Mouse (Mus musculus) forebrain, embryonic 11.5 days (tissue): Measurements from ENCODE around the gene Mtmr1. TPM values are rescaled to one million over a fixed set of nuclear protein-coding genes. Genes with fewer than 3 reads are reported as not detected.

Experiments used
- ATAC-seq: fragments of 200-750 bp; cut with Nextera tagmentation; replicated peaks from 2 replicates; pipeline ENCODE4 v1.8.0; 2017; ENCODE audit warnings: moderate TSS enrichment; ENCODE audit not compliant: low FRiP score
- DNase-seq: peaks from one replicate; pipeline ENCODE4 v3.0.0-alpha.2; 2017; ENCODE audit warnings: low spot score
- H3K27ac ChIP-seq: fragments of 300-500 bp; sonication (generic); 2 replicates; pipeline ENCODE4 v1.5.1; 2014; ENCODE audit warnings: low read depth, low read length
- H3K27me3 ChIP-seq: fragments of 300-500 bp; sonication (generic); 2 replicates; pipeline ENCODE4 v1.6.1; 2014; ENCODE audit warnings: mild to moderate bottlenecking, low read length, mixed read lengths; ENCODE audit not compliant: control insufficient read depth, insufficient read depth
- H3K36me3 ChIP-seq: fragments of 300-500 bp; sonication (generic); 2 replicates; pipeline ENCODE4 v1.6.1; 2014; ENCODE audit warnings: mild to moderate bottlenecking, low read length, moderate library complexity, mixed read lengths; ENCODE audit not compliant: control insufficient read depth, insufficient read depth
- H3K4me1 ChIP-seq: fragments of 300-500 bp; sonication (generic); replicated peaks from 2 replicates; pipeline ENCODE4 v1.6.1; 2014; ENCODE audit warnings: low read length, mixed read lengths; ENCODE audit not compliant: control insufficient read depth, insufficient read depth
- H3K4me2 ChIP-seq: fragments of 300-500 bp; sonication (generic); 2 replicates; pipeline ENCODE4 v1.6.1; 2014; ENCODE audit warnings: low read depth, mild to moderate bottlenecking, low read length, moderate library complexity, mixed read lengths; ENCODE audit not compliant: severe bottlenecking
- H3K4me3 ChIP-seq: fragments of 300-500 bp; sonication (generic); 2 replicates; pipeline ENCODE4 v1.5.1; 2014; ENCODE audit warnings: low read depth, low read length
- H3K9ac ChIP-seq: fragments of 300-500 bp; sonication (generic); 2 replicates; pipeline ENCODE4 v1.6.1; 2014; ENCODE audit warnings: low read length
- H3K9me3 ChIP-seq: fragments of 300-500 bp; sonication (generic); 2 replicates; pipeline ENCODE4 v1.6.1; 2016; ENCODE audit warnings: low read length, mixed read lengths; ENCODE audit not compliant: control insufficient read depth
- WGBS: fragments of 180-500 bp; shearing (Covaris S2); extraction: QIAGEN DNeasy Blood & Tissue Kit; methylation state at CpG from one replicate; pipeline ENCODE4 v1.1.7; 2014; 5-methylcytosine and 5-hydroxymethylcytosine counted together
- polyA plus RNA-seq: library from polyadenylated mRNA; unstranded; fragments of >200 nt; fragmentation: Nextera tagmentation; extraction: Ambion mirVana; gene quantifications from 2 replicates; pipeline ENCODE4 v1.2.1, GENCODE M21; 2014

Mtmr1 gene
- polyA plus RNA-seq, 1 experiment from 2014 or later: 14.3 TPM

DNA sequence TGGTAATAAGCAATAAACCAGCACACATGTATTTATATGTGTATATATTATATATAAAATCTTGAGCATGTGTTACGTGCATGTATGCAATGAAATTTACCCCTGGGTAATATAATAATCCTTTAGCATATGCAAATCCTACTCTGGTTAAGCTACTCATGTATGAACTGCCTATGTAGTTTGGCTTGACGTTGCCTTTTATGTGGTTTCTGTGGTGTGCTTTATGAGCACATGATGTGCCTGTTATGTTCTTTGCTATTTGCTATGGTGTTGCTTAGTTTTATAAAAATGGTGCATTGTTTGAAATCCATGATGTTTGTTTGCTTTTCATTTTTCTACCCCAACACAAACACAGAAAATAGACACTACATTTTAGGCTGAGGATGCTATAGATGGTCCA lies 13.9 kb downstream of the Mtmr1 start:
- no peak overlapping the region for H3K27ac ChIP-seq
- no peaks in the 10 kb centered on the region for H3K9me3 ChIP-seq
- ATAC-seq (no peak), DNase-seq (no peak)
- H3K4me3 ChIP-seq: no peak overlapping the region
- WGBS: 87% methylated on average over 2 of the region's 2 CpGs
- H3K36me3 ChIP-seq: no peaks in the 10 kb centered on the region
- H3K4me2 ChIP-seq: no peak overlapping the region
- no peaks in the 10 kb centered on the region for H3K4me1 ChIP-seq
- no peaks in the 10 kb centered on the region for H3K27me3 ChIP-seq
- H3K9ac ChIP-seq: no peak overlapping the region

DNA sequence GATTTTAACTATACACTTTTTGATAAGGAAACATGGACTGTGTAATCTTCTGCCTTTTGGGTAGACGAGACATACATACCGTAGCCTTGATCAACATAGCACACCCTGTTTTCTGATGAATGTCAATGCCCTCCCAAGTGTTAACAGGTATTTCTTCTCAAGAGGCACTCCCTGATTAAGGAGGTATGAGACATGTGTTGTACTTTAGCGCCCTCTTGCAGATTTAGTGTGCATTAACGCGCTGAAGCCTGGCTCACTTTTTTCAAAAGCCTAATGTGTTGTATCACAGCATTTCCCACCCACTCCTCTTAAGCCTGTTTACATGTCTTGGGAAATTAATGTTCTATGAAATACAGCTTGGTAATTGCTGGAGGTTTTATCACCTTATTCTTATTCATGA lies 17.0 kb downstream of the Mtmr1 start:
- H3K9me3 ChIP-seq: no peaks in the 10 kb centered on the region
- WGBS: 49% methylated on average over 5 of the region's 5 CpGs
- H3K4me1 ChIP-seq: no peaks in the 10 kb centered on the region
- no peak for ATAC-seq
- no peak for DNase-seq
- H3K4me2 ChIP-seq: no peak overlapping the region
- H3K4me3 ChIP-seq: no peak overlapping the region
- no peak overlapping the region for H3K27ac ChIP-seq
- H3K27me3 ChIP-seq: no peaks in the 10 kb centered on the region
- H3K36me3 ChIP-seq: no peaks in the 10 kb centered on the region
- H3K9ac ChIP-seq: no peak overlapping the region

DNA sequence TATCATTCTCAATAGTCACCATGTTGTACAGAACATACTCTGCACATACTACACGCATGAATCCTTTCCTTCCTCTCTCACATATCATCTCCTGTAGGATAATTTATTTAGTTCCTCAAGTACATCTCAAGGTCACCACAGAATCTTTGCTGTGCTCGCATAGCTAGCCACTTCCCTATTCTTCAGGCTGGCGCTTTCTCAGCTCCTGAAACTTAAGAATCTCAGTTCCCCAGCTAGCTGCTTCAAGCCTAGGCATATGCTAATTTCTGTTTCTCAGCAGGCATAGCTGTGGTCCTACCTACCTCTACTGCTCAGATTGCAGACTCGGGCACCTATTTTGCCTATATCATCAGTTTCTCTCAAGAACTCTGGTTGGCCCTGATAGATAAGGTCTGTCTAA lies 31.8 kb downstream of the Mtmr1 start:
- WGBS: 79% methylated on average over 4 of the region's 4 CpGs
- DNase-seq: no peak
- Histone ChIP-seq H3K36me3 (no peaks in the 10 kb centered on the region), H3K4me3 (no peak overlapping the region), H3K27me3 (no peaks in the 10 kb centered on the region), H3K9ac (no peak overlapping the region), H3K4me1 (no peaks in the 10 kb centered on the region), H3K4me2 (no peak overlapping the region), H3K27ac (no peak overlapping the region), H3K9me3 (no peaks in the 10 kb centered on the region)
- ATAC-seq: no peak

DNA sequence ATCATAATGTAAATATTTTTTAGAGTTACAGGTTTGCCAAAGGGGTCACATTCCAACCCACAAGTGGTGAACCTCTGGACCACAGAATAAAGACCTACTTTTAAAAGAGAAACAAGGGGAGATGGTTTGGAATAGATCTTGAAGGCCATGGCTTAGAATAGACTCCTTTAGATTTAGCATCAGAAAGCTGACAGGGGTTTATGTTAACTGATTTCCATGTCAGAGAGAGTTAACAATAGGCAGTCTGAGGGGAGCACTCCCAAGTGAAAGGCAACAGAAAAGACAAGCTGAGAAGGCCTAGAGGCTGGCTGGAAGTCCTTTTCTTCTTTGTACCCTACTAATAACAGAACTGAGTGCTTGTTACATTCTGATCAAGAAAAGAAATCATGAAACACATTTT lies 41.7 kb downstream of the Mtmr1 start:
- H3K27ac ChIP-seq: no peak overlapping the region
- H3K4me1 ChIP-seq: no peaks in the 10 kb centered on the region
- H3K4me3 ChIP-seq: no peak overlapping the region
- H3K9me3 ChIP-seq: no peaks in the 10 kb centered on the region
- no peak overlapping the region for H3K9ac ChIP-seq
- H3K27me3 ChIP-seq: no peaks in the 10 kb centered on the region
- no peak overlapping the region for H3K4me2 ChIP-seq
- DNase-seq (no peak), ATAC-seq (no peak)
- no peaks in the 10 kb centered on the region for H3K36me3 ChIP-seq

DNA sequence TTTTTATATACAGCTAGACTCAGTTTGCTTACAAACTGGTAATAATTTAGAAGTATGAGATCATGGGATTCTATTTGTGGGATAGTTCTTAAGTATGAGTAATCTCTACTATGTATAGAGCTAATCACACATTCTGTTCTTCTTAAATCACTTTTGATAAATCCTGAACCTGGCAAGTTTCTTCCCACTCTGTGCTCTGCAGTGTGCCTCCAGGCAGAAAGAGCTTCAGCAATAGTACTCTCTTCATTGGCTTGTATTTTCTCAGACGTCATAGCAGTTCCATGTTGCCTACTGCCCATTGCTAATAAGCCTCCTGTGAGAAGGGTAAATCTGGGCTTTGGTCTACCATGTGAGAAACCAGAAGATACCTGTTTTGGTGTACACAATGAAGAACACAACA lies 43.8 kb downstream of the Mtmr1 start:
- Histone ChIP-seq H3K27me3 (no peaks in the 10 kb centered on the region), H3K4me2 (no peak overlapping the region), H3K4me3 (no peak overlapping the region), H3K9ac (no peak overlapping the region), H3K9me3 (no peaks in the 10 kb centered on the region), H3K27ac (no peak overlapping the region), H3K4me1 (no peaks in the 10 kb centered on the region), H3K36me3 (no peaks in the 10 kb centered on the region)
- 80% methylated on average over 1 of the region's 1 CpGs for WGBS
- DNase-seq (no peak), ATAC-seq (no peak)

DNA sequence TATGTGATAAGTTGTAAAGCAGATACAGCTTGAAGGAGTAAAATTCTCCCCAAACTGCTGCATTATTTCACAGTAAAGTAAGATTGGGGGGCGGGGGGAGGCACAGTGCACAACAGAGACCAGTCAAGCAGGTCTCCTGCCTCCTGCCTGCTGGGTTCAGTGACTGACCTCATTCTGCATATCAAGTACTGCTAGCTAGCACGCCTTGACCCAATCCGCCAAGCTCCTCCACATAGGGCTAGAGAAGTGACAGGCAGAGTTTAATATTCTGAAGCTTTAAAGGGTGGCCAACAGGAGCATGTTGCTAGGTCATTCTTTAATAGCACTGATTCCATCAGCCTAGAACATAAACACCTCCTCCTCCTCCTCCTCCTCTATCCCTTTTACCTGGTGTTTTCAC lies 48.2 kb downstream of the Mtmr1 start:
- Histone ChIP-seq H3K9me3 (no peaks in the 10 kb centered on the region), H3K27ac (no peak overlapping the region), H3K36me3 (no peaks in the 10 kb centered on the region), H3K9ac (no peak overlapping the region), H3K4me2 (no peak overlapping the region), H3K4me3 (no peak overlapping the region), H3K4me1 (no peaks in the 10 kb centered on the region), H3K27me3 (no peaks in the 10 kb centered on the region)
- WGBS: 68% methylated on average over 3 of the region's 3 CpGs
- DNase-seq (no peak), ATAC-seq (no peak)

DNA sequence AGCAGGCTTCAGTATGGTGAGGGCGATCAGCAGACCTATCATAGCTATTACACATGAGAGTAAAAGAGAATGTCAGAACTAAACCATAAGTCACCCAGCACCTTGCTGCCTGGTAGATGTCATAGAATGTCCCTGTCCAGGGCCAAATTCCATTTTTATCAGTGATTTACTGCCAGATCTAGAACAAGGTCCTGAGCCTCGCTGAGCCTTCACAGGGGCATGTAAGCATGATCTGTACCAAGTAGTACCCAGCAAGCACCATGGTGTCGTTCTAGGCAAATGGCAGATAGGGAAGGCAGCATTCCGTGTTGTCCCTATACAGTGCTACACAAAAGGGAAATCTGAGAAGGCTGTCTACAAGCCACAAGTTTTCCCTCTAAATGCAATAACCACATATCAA lies 49.1 kb downstream of the Mtmr1 start:
- Histone ChIP-seq H3K4me1 (no peaks in the 10 kb centered on the region), H3K27ac (no peak overlapping the region), H3K9ac (no peak overlapping the region), H3K27me3 (no peaks in the 10 kb centered on the region), H3K4me3 (no peak overlapping the region), H3K9me3 (no peaks in the 10 kb centered on the region), H3K36me3 (no peaks in the 10 kb centered on the region), H3K4me2 (no peak overlapping the region)
- 90% methylated on average over 4 of the region's 4 CpGs for WGBS
- no peak for ATAC-seq
- DNase-seq: no peak

DNA sequence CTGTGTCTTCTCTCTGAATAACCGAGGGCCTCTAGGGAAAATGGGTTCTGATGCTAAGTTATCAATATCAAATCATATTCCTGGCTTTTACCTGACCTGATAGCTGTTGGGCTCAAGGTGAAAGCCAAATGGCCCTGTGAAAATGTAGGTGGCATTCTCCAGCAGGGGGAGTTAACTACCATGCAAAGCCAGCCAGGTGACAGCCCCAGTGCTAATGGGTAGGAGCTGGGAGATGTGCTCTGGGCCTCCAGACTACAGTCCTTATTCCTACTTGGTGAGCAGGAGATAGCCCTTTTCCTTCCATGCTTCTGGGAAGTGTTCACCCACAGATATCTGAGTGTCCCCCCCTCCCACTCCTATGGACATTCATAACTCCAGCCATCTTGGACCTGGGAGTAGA lies 60.3 kb downstream of the Mtmr1 start:
- Histone ChIP-seq H3K9ac (no peak overlapping the region), H3K4me2 (no peak overlapping the region), H3K4me3 (no peak overlapping the region), H3K36me3 (no peaks in the 10 kb centered on the region), H3K9me3 (no peaks in the 10 kb centered on the region), H3K27ac (no peak overlapping the region), H3K4me1 (no peaks in the 10 kb centered on the region), H3K27me3 (no peaks in the 10 kb centered on the region)
- DNase-seq: no peak
- 71% methylated on average over 1 of the region's 1 CpGs for WGBS
- no peak for ATAC-seq

DNA sequence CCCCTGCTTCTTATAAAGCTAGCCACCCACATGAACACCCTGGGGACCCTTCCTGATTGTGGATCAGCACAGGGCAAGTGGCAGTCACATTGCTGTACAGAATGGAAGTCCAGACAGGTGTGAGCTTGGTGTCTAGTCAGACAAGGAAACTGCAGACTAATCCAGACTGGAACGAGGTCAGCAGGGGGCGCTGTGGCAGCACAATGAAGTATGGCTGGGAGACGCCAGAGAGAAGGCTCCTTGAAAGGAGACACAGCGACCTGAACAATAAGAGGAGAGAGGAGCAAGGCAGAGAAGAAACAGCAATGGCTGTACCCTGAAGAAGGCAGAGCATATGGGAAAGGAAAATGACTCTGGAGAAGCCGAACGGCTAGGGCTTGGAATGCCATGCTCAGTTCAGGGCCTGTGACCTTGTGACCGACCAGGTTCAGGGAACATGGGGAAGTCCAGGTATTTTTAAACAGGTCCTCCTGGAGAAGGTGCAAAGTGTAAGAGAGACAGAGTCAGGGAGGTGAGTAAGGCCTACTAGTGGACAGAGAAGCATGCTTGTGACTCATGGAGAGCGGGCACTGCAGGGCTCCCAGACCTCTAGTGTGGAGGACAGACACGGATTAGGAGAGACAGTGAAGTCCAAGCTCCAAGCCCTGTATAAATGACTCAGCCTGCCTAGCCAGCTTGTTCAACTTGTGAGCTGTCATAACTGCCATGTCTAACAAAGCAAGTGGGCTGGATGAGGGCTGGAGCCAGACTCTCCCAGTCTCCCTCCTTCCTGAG lies 61.4 kb downstream of the Mtmr1 start:
- 48% methylated on average over 9 of the region's 9 CpGs for WGBS
- Histone ChIP-seq H3K9ac (no peak overlapping the region), H3K27me3 (no peaks in the 10 kb centered on the region), H3K4me2 (no peak overlapping the region), H3K36me3 (no peaks in the 10 kb centered on the region), H3K4me3 (no peak overlapping the region), H3K27ac (no peak overlapping the region), H3K4me1 (no peaks in the 10 kb centered on the region), H3K9me3 (no peaks in the 10 kb centered on the region)
- ATAC-seq: peak; percentile 78
- DNase-seq: peak; percentile 86
